14 mouse cellular contexts compared by ENCODE assay signal in genomic region chr15:94003145-94003544, GRCm38 (mm10).
"Had no signal": no experiment of that assay in that cellular context is flagged by ENCODE, and none has a peak within 500 bp of the region (broad histone marks: within the 10 kb centered on the region; RNA-seq: fewer than 3 reads in every experiment).

No protein-coding gene starts in this region.

- H3K27ac ChIP-seq: layer of hippocampus, adult 2 months; liver, embryonic 13.5 days had no signal

- H3K4me3 ChIP-seq: layer of hippocampus, adult 2 months; left cerebral cortex, adult 2 months; liver, embryonic 13.5 days had no signal

- DNase-seq: kidney, adult 9 months; kidney, postnatal 14 days; layer of hippocampus, adult 9-11 months; layer of hippocampus, postnatal 36 days; liver, embryonic 13.5 days; lung, adult 2 months; lung, postnatal 14 days; lung, postnatal 4 days; midbrain, embryonic 14.5 days; thymus, adult 18-20 months; thymus, postnatal 36 days had no signal

- H3K27me3 ChIP-seq: liver, embryonic 13.5 days had no signal

- H3K36me3 ChIP-seq: liver, embryonic 13.5 days had no signal

- H3K4me2 ChIP-seq: liver, embryonic 13.5 days; midbrain, embryonic 11.5 days had no signal

- H3K4me1 ChIP-seq: liver, embryonic 13.5 days had no signal

- H3K9ac ChIP-seq: liver, embryonic 13.5 days had no signal

- H3K9me3 ChIP-seq: liver, embryonic 13.5 days had no signal
